In the genomic region with DNA sequence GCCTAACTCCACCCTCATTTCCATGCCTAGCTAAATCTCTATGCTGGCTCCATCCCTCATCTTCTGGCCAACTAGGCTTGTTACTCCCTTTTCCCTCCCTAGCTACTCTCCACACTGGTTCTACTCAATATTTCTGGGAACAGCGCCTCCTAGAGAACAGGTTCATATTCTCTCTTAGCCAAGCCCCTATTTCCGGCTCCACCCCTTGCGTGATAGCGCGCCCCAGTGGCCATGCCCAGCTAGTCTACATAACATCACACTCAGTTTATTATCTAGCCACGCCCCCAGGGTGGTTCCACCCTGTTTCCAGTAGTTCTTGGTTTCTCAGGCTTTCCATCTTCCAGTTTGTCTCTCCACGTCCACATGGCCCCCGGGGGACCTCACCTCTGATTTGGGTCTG, we compare ENCODE assay signal across 8 mouse cellular contexts. TPM values are rescaled to one million over a fixed set of nuclear protein-coding genes. Genes with fewer than 3 reads are reported as not detected.
A peak's percentile ranks its signal among the peaks of the same experiment; 100 is the strongest.
DNase-seq lines count a peak whose midpoint lies in the region; ATAC-seq and TF ChIP-seq lines count a peak whose summit lies in the region.

No protein-coding gene starts in this region.

- peaks cover 4% of the 10 kb centered on the region for H3K4me1 ChIP-seq in hindbrain, embryonic 11.5 days (replicated peaks; ENCODE audit: control insufficient read depth, insufficient read depth, low read length)
- peaks cover 14% of the 10 kb centered on the region; the same call in 1 of the 2 replicates for H3K4me1 ChIP-seq in lung, postnatal 0 days (ENCODE audit: insufficient read depth, low read depth, low read length)

- TF ChIP-seq CTCF in lung, postnatal 0 days (IDR thresholded peaks at IDR 0.05), result peak; percentile 96

- no peaks in the 10 kb centered on the region for H3K9me3 ChIP-seq in hindbrain, embryonic 11.5 days (ENCODE audit: control insufficient read depth, low read length)
- H3K9me3 ChIP-seq in lung, postnatal 0 days (ENCODE audit: low read length), result no peaks in the 10 kb centered on the region

- DNase-seq in R1 (ENCODE audit: low read depth, low spot score), result peak; percentile 96
- DNase-seq in cerebellum, adult 9-11 months, result peak; percentile 76
- peak; percentile 84 for DNase-seq in hindbrain, embryonic 11.5 days (ENCODE audit: low spot score)
- peak; percentile 86 for DNase-seq in layer of hippocampus, adult 9-11 months
- peak; percentile 97 for DNase-seq in lung, postnatal 0 days (ENCODE audit: low spot score)
- peak; percentile 50 for DNase-seq in retina, adult 2 months (ENCODE audit: low read depth, low spot score)
- peak; percentile 65 to 66 for DNase-seq in thymus, postnatal 36 days

- H3K4me2 ChIP-seq in hindbrain, embryonic 11.5 days (replicated peaks; ENCODE audit: low read depth, low read length), result no peak overlapping the region
- H3K4me2 ChIP-seq in lung, postnatal 0 days (replicated peaks; ENCODE audit: low read depth, low read length), result peak overlapping the region; percentile 87

- ATAC-seq in frontal cortex, adult (ENCODE audit: low TSS enrichment), result peak; percentile 73
- no peak for ATAC-seq in hindbrain, embryonic 11.5 days (ENCODE audit: low FRiP score)
- ATAC-seq in lung, postnatal 0 days, result peak; percentile 78

- H3K27ac ChIP-seq in hindbrain, embryonic 11.5 days (ENCODE audit: low read depth, low read length), result no peak overlapping the region
- no peak overlapping the region for H3K27ac ChIP-seq in lung, postnatal 0 days (ENCODE audit: low read length)

- H3K9ac ChIP-seq in hindbrain, embryonic 11.5 days (ENCODE audit: low read depth, low read length), result no peak overlapping the region
- no peak overlapping the region for H3K9ac ChIP-seq in lung, postnatal 0 days (replicated peaks; ENCODE audit: low read depth)

- H3K27me3 ChIP-seq in hindbrain, embryonic 11.5 days (ENCODE audit: control insufficient read depth, insufficient read depth, low read length), result peaks cover 3% of the 10 kb centered on the region
- no peaks in the 10 kb centered on the region for H3K27me3 ChIP-seq in lung, postnatal 0 days (replicated peaks; ENCODE audit: insufficient read depth, low read length)

- TF ChIP-seq EP300 in lung, postnatal 0 days (IDR thresholded peaks at IDR 0.05), result 0 out of 2 replicates have a peak, but pooled peaks have one; percentile 17

- no peak overlapping the region for H3K4me3 ChIP-seq in hindbrain, embryonic 11.5 days (ENCODE audit: low read depth, low read length)
- no peak overlapping the region for H3K4me3 ChIP-seq in lung, postnatal 0 days (ENCODE audit: low read depth, low read length)

- H3K36me3 ChIP-seq in hindbrain, embryonic 11.5 days (ENCODE audit: control insufficient read depth, insufficient read depth, low read length), result no peaks in the 10 kb centered on the region
- H3K36me3 ChIP-seq in lung, postnatal 0 days (ENCODE audit: insufficient read depth, low read length), result no peaks in the 10 kb centered on the region

- 2% methylated on average over 8 of the region's 8 CpGs for whole genome bisulfite sequencing in hindbrain, embryonic 11.5 days
- 7% methylated on average over 8 of the region's 8 CpGs for WGBS in lung, postnatal 0 days

RNA-seq across cellular contexts. Expression of gene Hrc, which starts 6.2 kb away (rescaled TPM):
- 0.68 and 0.77 TPM in 2 replicates for polyA plus RNA-seq in hindbrain, embryonic 11.5 days (2014; fragmentation: Nextera tagmentation; extraction: Ambion mirVana)
- polyA plus RNA-seq in lung, postnatal 0 days (2015; fragmentation: Nextera tagmentation; extraction: Ambion mirVana), result 0.50 and 0.54 TPM in 2 replicates

RNA-seq across cellular contexts. Expression of gene Trpm4, which starts 7.7 kb away (rescaled TPM):
- polyA plus RNA-seq in hindbrain, embryonic 11.5 days (2014; fragmentation: Nextera tagmentation; extraction: Ambion mirVana), result 5.2 and 6.9 TPM in 2 replicates
- 19.2 and 21.9 TPM in 2 replicates for polyA plus RNA-seq in lung, postnatal 0 days (2015; fragmentation: Nextera tagmentation; extraction: Ambion mirVana)

RNA-seq across cellular contexts. Expression of gene Ppfia3, which starts 25.5 kb away (rescaled TPM):
- polyA plus RNA-seq in hindbrain, embryonic 11.5 days (2014; fragmentation: Nextera tagmentation; extraction: Ambion mirVana), result 8.2 and 9.5 TPM in 2 replicates
- 1.8 and 2.0 TPM in 2 replicates for polyA plus RNA-seq in lung, postnatal 0 days (2015; fragmentation: Nextera tagmentation; extraction: Ambion mirVana)

RNA-seq across cellular contexts. Expression of gene Lin7b, which starts 29.1 kb away (rescaled TPM):
- 0.92 and 1.7 TPM in 2 replicates for polyA plus RNA-seq in hindbrain, embryonic 11.5 days (2014; fragmentation: Nextera tagmentation; extraction: Ambion mirVana)
- polyA plus RNA-seq in lung, postnatal 0 days (2015; fragmentation: Nextera tagmentation; extraction: Ambion mirVana), result 0.49 TPM in 1 of 2 replicates, not detected in the other

RNA-seq across cellular contexts. Expression of gene Snrnp70, which starts 54.2 kb away (rescaled TPM):
- polyA plus RNA-seq in hindbrain, embryonic 11.5 days (2014; fragmentation: Nextera tagmentation; extraction: Ambion mirVana), result 76.5 and 114 TPM in 2 replicates
- polyA plus RNA-seq in lung, postnatal 0 days (2015; fragmentation: Nextera tagmentation; extraction: Ambion mirVana), result 85.3 and 104 TPM in 2 replicates
